Mouse (Mus musculus) kidney, postnatal 0 days (tissue): Measurements from ENCODE around the gene Rab31. TPM values are rescaled to one million over a fixed set of nuclear protein-coding genes. Genes with fewer than 3 reads are reported as not detected.

Experiments
- ATAC-seq: fragments of 200-750 bp; cut with Nextera tagmentation; replicated peaks from 2 replicates; pipeline ENCODE4 v1.8.0; 2017; ENCODE audit warnings: low read depth, moderate number of reproducible peaks, moderate TSS enrichment, moderate library complexity; ENCODE audit not compliant: low FRiP score
- DNase-seq: peaks from one replicate; pipeline ENCODE4 v3.0.0-alpha.2; 2016; ENCODE audit warnings: low spot score
- H3K27ac ChIP-seq: fragments of 300-500 bp; sonication (generic); 2 replicates; pipeline ENCODE4 v1.5.1; 2014; ENCODE audit warnings: mild to moderate bottlenecking
- H3K27me3 ChIP-seq: fragments of 300-500 bp; sonication (generic); 2 replicates; pipeline ENCODE4 v1.6.1; 2014; ENCODE audit warnings: low read length, mixed read lengths; ENCODE audit not compliant: insufficient read depth
- H3K36me3 ChIP-seq: fragments of 300-500 bp; sonication (generic); 2 replicates; pipeline ENCODE4 v1.6.1; 2014; ENCODE audit warnings: low read length, mixed read lengths; ENCODE audit not compliant: insufficient read depth
- H3K4me1 ChIP-seq: fragments of 300-500 bp; sonication (generic); replicated peaks from 2 replicates; pipeline ENCODE4 v1.6.1; 2014; ENCODE audit warnings: antibody characterized with exemption, low read length, mixed read lengths; ENCODE audit not compliant: insufficient read depth
- H3K4me2 ChIP-seq: fragments of 300-500 bp; sonication (generic); 2 replicates; pipeline ENCODE4 v1.6.1; 2014; ENCODE audit warnings: mild to moderate bottlenecking, low read length, moderate library complexity, mixed read lengths
- H3K4me3 ChIP-seq: fragments of 300-500 bp; sonication (generic); replicated peaks from 2 replicates; pipeline ENCODE4 v1.5.1; 2014; ENCODE audit warnings: low read depth, low read length
- H3K9ac ChIP-seq: fragments of 300-500 bp; sonication (generic); 2 replicates; pipeline ENCODE4 v1.6.1; 2014; ENCODE audit warnings: low read depth, low read length
- H3K9me3 ChIP-seq: fragments of 300-500 bp; sonication (generic); replicated peaks from 2 replicates; pipeline ENCODE4 v1.6.1; 2016; ENCODE audit warnings: low read length, inconsistent platforms, mixed read lengths
- CTCF ChIP-seq: IDR thresholded peaks from 2 replicates; pipeline ENCODE4 v1.5.1; 2016; ENCODE audit warnings: antibody characterized with exemption, low read depth, mild to moderate bottlenecking, moderate library complexity
- WGBS: fragments of 180-500 bp; shearing (Covaris S2); extraction: QIAGEN DNeasy Blood & Tissue Kit; methylation state at CpG from one replicate; pipeline ENCODE4 v1.1.7; 2014; 5-methylcytosine and 5-hydroxymethylcytosine counted together
- polyA plus RNA-seq: library from polyadenylated mRNA; unstranded; fragments of >200 nt; fragmentation: Nextera tagmentation; extraction: Ambion mirVana; gene quantifications from 2 replicates; pipeline ENCODE4 v1.2.1, GENCODE M21; 2015

Rab31 gene
- polyA plus RNA-seq, 1 experiment from 2014 or later = 30.0 TPM

GRCm38 (mm10) chr17:65726274-65726673 is 46.3 kb downstream of the Rab31 start:
- no peak for DNase-seq

GRCm38 (mm10) chr17:65725814-65726213 is 46.7 kb downstream of the Rab31 start:
- Histone ChIP-seq H3K4me3 (no peak overlapping the region), H3K27me3 (no peaks in the 10 kb centered on the region), H3K4me1 (no peaks in the 10 kb centered on the region), H3K9ac (no peak overlapping the region), H3K36me3 (no peaks in the 10 kb centered on the region), H3K9me3 (no peaks in the 10 kb centered on the region), H3K4me2 (no peak overlapping the region), H3K27ac (no peak overlapping the region)
- DNase-seq (no peak), ATAC-seq (no peak)
- TF ChIP-seq CTCF = no peak
- 79% methylated on average over 2 of the region's 2 CpGs for WGBS

More at GRCm38 (mm10) chr17:65726274-65726673, 46.3 kb downstream of the Rab31 start:
- H3K27me3 ChIP-seq = no peaks in the 10 kb centered on the region
- TF ChIP-seq CTCF = peak; percentile 45
- no peaks in the 10 kb centered on the region for H3K36me3 ChIP-seq
- no peaks in the 10 kb centered on the region for H3K4me1 ChIP-seq
- no peaks in the 10 kb centered on the region for H3K9me3 ChIP-seq
- 71% methylated on average over 6 of the region's 6 CpGs for WGBS
- H3K9ac ChIP-seq = no peak overlapping the region
- ATAC-seq = 0 out of 2 replicates have a peak, but pooled peaks have one; percentile 43
- no peak overlapping the region for H3K27ac ChIP-seq
- H3K4me3 ChIP-seq = no peak overlapping the region
- no peak overlapping the region for H3K4me2 ChIP-seq

- Histone ChIP-seq H3K36me3 (0 out of 2 replicates have a peak, but pooled peaks cover 1% of the 10 kb centered on the region), H3K4me1 (no peaks in the 10 kb centered on the region), H3K4me3 (no peak overlapping the region), H3K27me3 (no peaks in the 10 kb centered on the region), H3K27ac (no peak overlapping the region), H3K9me3 (no peaks in the 10 kb centered on the region), H3K4me2 (no peak overlapping the region), H3K9ac (no peak overlapping the region)
- ATAC-seq = no peak
- no peak for DNase-seq
- TF ChIP-seq CTCF = no peak
- WGBS = 76% methylated on average over 8 of the region's 8 CpGs
Measured at GRCm38 (mm10) chr17:65725381-65725780, 47.2 kb downstream of the Rab31 start.

DNA sequence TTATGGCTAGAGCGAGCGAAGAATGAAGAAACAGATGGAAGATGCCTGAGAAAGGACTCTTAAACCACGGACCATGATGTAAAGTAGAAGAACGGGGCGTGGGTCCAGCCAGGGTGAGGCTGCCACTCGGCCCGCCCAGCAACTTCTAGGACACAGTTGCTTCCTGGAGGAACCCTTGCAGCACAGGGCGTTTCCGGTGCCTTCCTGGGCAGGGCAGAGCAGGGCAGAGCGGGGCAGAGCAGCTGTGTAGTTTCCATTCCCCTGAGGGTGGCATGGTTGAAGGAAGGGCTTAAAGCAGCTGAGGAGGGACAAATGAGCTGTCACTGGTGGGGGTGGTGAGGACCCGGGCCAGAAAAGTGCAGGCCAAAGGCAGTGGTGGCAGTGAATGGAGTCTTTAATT is 48.3 kb downstream of the Rab31 start:
- DNase-seq = peak; percentile 32
- H3K4me2 ChIP-seq = no peak overlapping the region
- H3K27me3 ChIP-seq = no peaks in the 10 kb centered on the region
- no peak overlapping the region for H3K9ac ChIP-seq
- 0 out of 2 replicates have a peak, but pooled peaks cover 5% of the 10 kb centered on the region for H3K36me3 ChIP-seq
- ATAC-seq = 0 out of 2 replicates have a peak, but pooled peaks have one; percentile 49
- no peaks in the 10 kb centered on the region for H3K9me3 ChIP-seq
- no peak overlapping the region for H3K27ac ChIP-seq
- H3K4me3 ChIP-seq = no peak overlapping the region
- TF ChIP-seq CTCF = no peak
- H3K4me1 ChIP-seq = no peaks in the 10 kb centered on the region
- WGBS = 70% methylated on average over 11 of the region's 11 CpGs

DNA sequence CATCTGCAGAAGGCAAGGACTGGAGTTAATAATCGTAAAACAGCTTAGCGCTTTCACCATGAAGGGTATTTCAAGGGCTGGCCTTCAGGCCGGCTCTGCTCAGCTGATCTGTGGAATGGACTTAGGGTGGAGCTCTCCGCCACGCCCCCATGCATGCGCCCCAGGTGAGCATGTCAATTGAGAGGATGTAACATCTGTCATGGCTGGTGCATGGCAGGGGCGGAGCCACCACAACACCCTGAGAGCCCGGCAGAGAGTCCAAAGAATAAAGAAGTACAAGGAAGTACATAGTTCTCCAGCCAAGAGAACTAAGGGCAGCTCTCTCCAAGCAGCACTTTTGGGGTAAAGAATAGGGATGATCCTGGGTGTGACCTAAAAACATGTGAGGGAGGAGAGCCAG is 48.9 kb downstream of the Rab31 start:
- no peak for TF ChIP-seq CTCF
- H3K27ac ChIP-seq = no peak overlapping the region
- DNase-seq (no peak), ATAC-seq (peak; percentile 52; the same call in 1 of the 2 replicates)
- H3K4me1 ChIP-seq = no peaks in the 10 kb centered on the region
- WGBS = 82% methylated on average over 8 of the region's 8 CpGs
- no peak overlapping the region for H3K9ac ChIP-seq
- H3K4me3 ChIP-seq = no peak overlapping the region
- no peak overlapping the region for H3K4me2 ChIP-seq
- H3K9me3 ChIP-seq = no peaks in the 10 kb centered on the region
- 0 out of 2 replicates have a peak, but pooled peaks cover 5% of the 10 kb centered on the region for H3K36me3 ChIP-seq
- H3K27me3 ChIP-seq = no peaks in the 10 kb centered on the region

- Histone ChIP-seq H3K9me3 (no peaks in the 10 kb centered on the region), H3K27ac (no peak overlapping the region), H3K4me2 (no peak overlapping the region), H3K4me1 (no peaks in the 10 kb centered on the region), H3K36me3 (0 out of 2 replicates have a peak, but pooled peaks cover 5% of the 10 kb centered on the region), H3K9ac (no peak overlapping the region), H3K4me3 (no peak overlapping the region), H3K27me3 (no peaks in the 10 kb centered on the region)
- ATAC-seq (no peak), DNase-seq (no peak)
- TF ChIP-seq CTCF = no peak
Measured at GRCm38 (mm10) chr17:65721330-65721729, 51.2 kb downstream of the Rab31 start.

- DNase-seq (no peak), ATAC-seq (no peak)
- WGBS = 93% methylated on average over 5 of the region's 5 CpGs
- H3K36me3 ChIP-seq = 0 out of 2 replicates have a peak, but pooled peaks cover 5% of the 10 kb centered on the region
- H3K4me1 ChIP-seq = no peaks in the 10 kb centered on the region
- no peak overlapping the region for H3K27ac ChIP-seq
- TF ChIP-seq CTCF = no peak
- no peak overlapping the region for H3K9ac ChIP-seq
- no peaks in the 10 kb centered on the region for H3K27me3 ChIP-seq
- H3K4me3 ChIP-seq = no peak overlapping the region
- no peak overlapping the region for H3K4me2 ChIP-seq
- H3K9me3 ChIP-seq = no peaks in the 10 kb centered on the region
Measured at GRCm38 (mm10) chr17:65719826-65720225, 52.7 kb downstream of the Rab31 start.
